In genomic region chrX:9227105-9227504, GRCm38 (mm10) we compare ENCODE assay signal across 33 mouse cellular contexts. TPM values are rescaled to one million over a fixed set of nuclear protein-coding genes. Genes with fewer than 3 reads are reported as not detected.
DNase-seq lines count a peak whose midpoint lies in the region; ATAC-seq and TF ChIP-seq lines count a peak whose summit lies in the region.
"Had no signal": no experiment of that assay in that cellular context is flagged by ENCODE, and none has a peak within 500 bp of the region (broad histone marks: within the 10 kb centered on the region; RNA-seq: fewer than 3 reads in every experiment).

No protein-coding gene starts in this region.

- DNase-seq in cerebellum, adult 11 months, result no peak
- peak; percentile 37 to 77 for DNase-seq in cerebellum, adult 2 months
- no peak for DNase-seq in cerebellum, adult 8-10 months
- peak; percentile 71 for DNase-seq in cerebellum, adult 9-11 months
- peak; percentile 42 to 48 for DNase-seq in cerebellum, postnatal 36 days
- no peak for DNase-seq in gastrocnemius, adult 8-10 months (ENCODE audit: low spot score in 2 of 2)
- DNase-seq: adrenal gland, adult 8-10 months; adrenal gland, postnatal 25 days; forebrain, postnatal 0 days; gastrocnemius, adult 2 months; gastrocnemius, postnatal 25 days; heart, adult 18-20 months; heart, postnatal 14 days; heart, postnatal 4 days; kidney, adult 18-20 months had no signal

- H3K27me3 ChIP-seq in cerebellum, adult 2 months (ENCODE audit: control insufficient read depth, insufficient read depth, low read length), result no peaks in the 10 kb centered on the region
- H3K27me3 ChIP-seq in kidney, embryonic 16.5 days (ENCODE audit: insufficient read depth, low read length), result no peaks in the 10 kb centered on the region
- H3K27me3 ChIP-seq: embryonic facial prominence, embryonic 12.5 days; embryonic facial prominence, embryonic 15.5 days; heart, embryonic 13.5 days had no signal

- no peak overlapping the region for H3K4me2 ChIP-seq in kidney, embryonic 16.5 days (replicated peaks; ENCODE audit: low read depth, low read length)
- H3K4me2 ChIP-seq: embryonic facial prominence, embryonic 12.5 days; embryonic facial prominence, embryonic 15.5 days; heart, embryonic 13.5 days; hindbrain, embryonic 14.5 days had no signal

- peak overlapping the region; percentile 3; the same call in 1 of the 2 replicates for H3K27ac ChIP-seq in cerebellum, adult 2 months (ENCODE audit: insufficient read depth, low read length)
- no peak overlapping the region for H3K27ac ChIP-seq in kidney, embryonic 16.5 days (ENCODE audit: low read length)
- H3K27ac ChIP-seq: embryonic facial prominence, embryonic 12.5 days; embryonic facial prominence, embryonic 15.5 days; gastrocnemius, adult 2 months; heart, embryonic 13.5 days; hindbrain, embryonic 14.5 days; hindbrain, postnatal 0 days had no signal

- no peak overlapping the region for H3K9ac ChIP-seq in kidney, embryonic 16.5 days (replicated peaks; ENCODE audit: low read length)
- H3K9ac ChIP-seq: embryonic facial prominence, embryonic 12.5 days; embryonic facial prominence, embryonic 15.5 days; forebrain, postnatal 0 days; heart, embryonic 13.5 days; hindbrain, embryonic 14.5 days had no signal

- H3K9me3 ChIP-seq in kidney, embryonic 16.5 days (ENCODE audit: low read length), result no peaks in the 10 kb centered on the region
- H3K9me3 ChIP-seq: embryonic facial prominence, embryonic 12.5 days; embryonic facial prominence, embryonic 15.5 days had no signal

- H3K4me1 ChIP-seq in cerebellum, adult 2 months (ENCODE audit: control insufficient read depth, insufficient read depth, low read length), result peaks cover 6% of the 10 kb centered on the region; the same call in 1 of the 2 replicates
- H3K4me1 ChIP-seq in kidney, embryonic 16.5 days (ENCODE audit: insufficient read depth, low read length), result no peaks in the 10 kb centered on the region
- H3K4me1 ChIP-seq: embryonic facial prominence, embryonic 12.5 days; embryonic facial prominence, embryonic 15.5 days; heart, embryonic 13.5 days had no signal

- TF ChIP-seq CTCF in cerebellum, adult 2 months (IDR thresholded peaks at IDR 0.05; ENCODE audit: borderline replicate concordance, insufficient read depth, low read depth, low read length), result no peak

- no peaks in the 10 kb centered on the region for H3K36me3 ChIP-seq in kidney, embryonic 16.5 days (ENCODE audit: insufficient read depth, low read length)
- H3K36me3 ChIP-seq: embryonic facial prominence, embryonic 12.5 days; embryonic facial prominence, embryonic 15.5 days; heart, embryonic 13.5 days had no signal

- peak; percentile 21; the same call in 1 of the 2 replicates for TF ChIP-seq POLR2A in cerebellum, adult 2 months (IDR thresholded peaks at IDR 0.05; ENCODE audit: borderline replicate concordance, insufficient read depth, low read length)

- peak; percentile 97 for ATAC-seq in cerebellum, adult (ENCODE audit: insufficient number of reproducible peaks, low FRiP score, low TSS enrichment)
- no peak for ATAC-seq in kidney, embryonic 16.5 days (ENCODE audit: low FRiP score, low TSS enrichment)
- ATAC-seq: activated CD4-positive, CD25-positive, alpha-beta regulatory T cell, adult 4 months; forebrain, embryonic 14.5 days; forebrain, postnatal 0 days; hindbrain, postnatal 0 days; inflammation-experienced regulatory T-cells, adult 6 months; intestine, embryonic 16.5 days had no signal

- WGBS in cerebellum, adult 2 months, result 18% methylated on average over 2 of the region's 2 CpGs
- WGBS in kidney, embryonic 16.5 days, result 64% methylated on average over 2 of the region's 2 CpGs

- H3K4me3 ChIP-seq in cerebellum, adult 2 months (replicated peaks; ENCODE audit: insufficient read depth, low read depth, low read length), result no peak overlapping the region
- no peak overlapping the region for H3K4me3 ChIP-seq in kidney, embryonic 16.5 days (ENCODE audit: low read length)
- H3K4me3 ChIP-seq: embryonic facial prominence, embryonic 12.5 days; embryonic facial prominence, embryonic 15.5 days; gastrocnemius, adult 2 months; heart, embryonic 13.5 days had no signal

RNA-seq across cellular contexts. Expression of gene Lancl3, which starts 27.4 kb away (rescaled TPM):
- 5.0 and 5.5 TPM in 2 replicates for polyA plus RNA-seq in cerebellum, adult 2 months (2012; rRNA removed)
- 1.00 and 1.5 TPM in 2 replicates for polyA plus RNA-seq in kidney, embryonic 16.5 days (2015; fragmentation: Nextera tagmentation; extraction: Ambion mirVana)
- total RNA-seq in gastrocnemius, adult 8-10 months (2022), result under 1 TPM; 0.08 to 0.51 (median 0.17) TPM

RNA-seq across cellular contexts. Expression of gene Gm14862, which starts 29.6 kb away (rescaled TPM):
- not detected in 2 replicates for polyA plus RNA-seq in cerebellum, adult 2 months (2012; rRNA removed)
- polyA plus RNA-seq in kidney, embryonic 16.5 days (2015; fragmentation: Nextera tagmentation; extraction: Ambion mirVana), result not detected in 2 replicates
- not detected for total RNA-seq in gastrocnemius, adult 8-10 months (2022)
- total RNA-seq: adrenal gland, adult 8-10 months; adrenal gland, postnatal 25 days; common myeloid progenitor, adult 5-6 weeks; ES-E14; forebrain, postnatal 0 days; gastrocnemius, adult 2 months; gastrocnemius, postnatal 25 days; heart, adult 18-20 months; heart, postnatal 14 days; heart, postnatal 4 days; hindbrain, postnatal 0 days had no signal
- polyA plus RNA-seq: embryonic facial prominence, embryonic 15.5 days; forebrain, embryonic 11.5 days; forebrain, embryonic 14.5 days; forebrain, postnatal 0 days; frontal cortex, adult 2 months; gonadal fat pad, adult 2 months; heart, embryonic 16.5 days; hindbrain, embryonic 11.5 days; hindbrain, embryonic 14.5 days; hindbrain, postnatal 0 days; intestine, embryonic 16.5 days had no signal

RNA-seq across cellular contexts. Expression of gene Xk, which starts 45.5 kb away (rescaled TPM):
- polyA plus RNA-seq in cerebellum, adult 2 months (2012; rRNA removed), result 20.1 and 22.7 TPM in 2 replicates
- polyA plus RNA-seq in kidney, embryonic 16.5 days (2015; fragmentation: Nextera tagmentation; extraction: Ambion mirVana), result 1.2 and 1.3 TPM in 2 replicates
- total RNA-seq in gastrocnemius, adult 8-10 months (2022), result 1 to 10 TPM; 4.2 to 6.5 (median 5.0) TPM

RNA-seq across cellular contexts. Expression of gene H2al1m, which starts 56.5 kb away (rescaled TPM):
- polyA plus RNA-seq in cerebellum, adult 2 months (2012; rRNA removed), result 1.0 and 1.4 TPM in 2 replicates
- polyA plus RNA-seq in kidney, embryonic 16.5 days (2015; fragmentation: Nextera tagmentation; extraction: Ambion mirVana), result not detected in 2 replicates
- total RNA-seq in gastrocnemius, adult 8-10 months (2022), result 1 to 10 TPM in 1 of 4 experiments, not detected in 3; 1.2 TPM
- total RNA-seq: adrenal gland, adult 8-10 months; adrenal gland, postnatal 25 days; ES-E14; gastrocnemius, adult 2 months; gastrocnemius, postnatal 25 days; hindbrain, postnatal 0 days had no signal
- polyA plus RNA-seq: embryonic facial prominence, embryonic 12.5 days; embryonic facial prominence, embryonic 15.5 days; forebrain, embryonic 11.5 days; forebrain, embryonic 14.5 days; forebrain, postnatal 0 days; heart, embryonic 16.5 days; hindbrain, embryonic 11.5 days; hindbrain, embryonic 14.5 days; hindbrain, postnatal 0 days; inflammation-experienced regulatory T-cells, adult 6 months; intestine, embryonic 16.5 days had no signal

Comparison
In these comparisons a context has a peak if more than half of its experiments do, and no peak if none do; other contexts are left out.
1. DNase-seq: peak in cerebellum, adult 2 months (2 of 2), cerebellum, adult 9-11 months (single experiment) and cerebellum, postnatal 36 days (2 of 2); none in cerebellum, adult 11 months (single experiment), cerebellum, adult 8-10 months (single experiment) and gastrocnemius, adult 8-10 months (0 of 2).